Mouse (Mus musculus): ENCODE measurements at regions not wholly inside any gene's neighbourhood (a gene's known extent, or its start where the extent isn't known, plus 50 kb on each side); places are given as distances from the start of the nearest gene placed in this dataset.
A peak's percentile ranks its signal among the peaks of the same experiment; 100 is the strongest.

DNA sequence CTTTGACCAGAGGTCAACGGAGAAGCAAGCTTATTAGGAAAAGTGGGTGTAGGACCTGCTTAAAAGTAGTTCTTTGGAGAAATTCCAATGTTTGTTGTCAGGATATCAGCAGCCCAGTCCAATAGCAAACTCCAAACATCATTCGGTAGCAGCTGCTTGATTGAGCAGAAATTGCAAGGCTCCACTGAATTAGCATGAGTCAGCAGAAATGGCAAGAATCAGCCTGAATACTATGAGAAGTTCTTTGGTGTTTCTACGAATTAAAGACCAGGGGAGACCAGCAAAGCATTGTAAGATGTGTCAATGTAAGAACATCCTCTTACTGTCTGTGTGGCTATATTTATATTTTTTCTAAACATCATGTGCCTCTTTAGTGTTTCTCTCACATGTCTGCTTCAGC lies 223.4 kb downstream of the Tinag start:
- Histone ChIP-seq H3K4me2 (replicated peaks; ENCODE audit: low read depth) (no peak overlapping the region), H3K27ac (replicated peaks) (no peak overlapping the region), H3K9ac (ENCODE audit: low read length) (no peak overlapping the region), H3K36me3 (ENCODE audit: control insufficient read depth, insufficient read depth, low read length) (no peaks in the 10 kb centered on the region), H3K9me3 (ENCODE audit: control insufficient read depth, low read length) (no peaks in the 10 kb centered on the region), H3K4me1 (replicated peaks; ENCODE audit: control insufficient read depth, insufficient read depth) (no peaks in the 10 kb centered on the region), H3K4me3 (ENCODE audit: low read depth, low read length) (no peak overlapping the region), H3K27me3 (ENCODE audit: control insufficient read depth, insufficient read depth, low read length) (no peaks in the 10 kb centered on the region)
- ATAC-seq (ENCODE audit: low FRiP score, low TSS enrichment) = no peak
- WGBS = 73% methylated on average over 3 of the region's 3 CpGs
- no peak for TF ChIP-seq EP300 (optimal IDR thresholded peaks at IDR 0.05)
- TF ChIP-seq CTCF (IDR thresholded peaks at IDR 0.05; ENCODE audit: low read depth) = no peak
- no peak for DNase-seq (ENCODE audit: low spot score)

GRCm38 (mm10) chr9:76794951-76795350 lies 228.0 kb upstream of the Fam83b start:
- H3K9me3 ChIP-seq (ENCODE audit: control insufficient read depth, low read length) = no peaks in the 10 kb centered on the region
- no peak for DNase-seq (ENCODE audit: low spot score)
- no peak for ATAC-seq (ENCODE audit: low FRiP score, low TSS enrichment)
- H3K9ac ChIP-seq (ENCODE audit: low read length) = no peak overlapping the region
- no peak for TF ChIP-seq CTCF (IDR thresholded peaks at IDR 0.05; ENCODE audit: low read depth)
- no peak for TF ChIP-seq EP300 (optimal IDR thresholded peaks at IDR 0.05)
- H3K27ac ChIP-seq (replicated peaks) = no peak overlapping the region
- no peaks in the 10 kb centered on the region for H3K27me3 ChIP-seq (ENCODE audit: control insufficient read depth, insufficient read depth, low read length)
- H3K4me3 ChIP-seq (ENCODE audit: low read depth, low read length) = no peak overlapping the region
- no peaks in the 10 kb centered on the region for H3K36me3 ChIP-seq (ENCODE audit: control insufficient read depth, insufficient read depth, low read length)
- 76% methylated on average over 2 of the region's 2 CpGs for WGBS
- H3K4me1 ChIP-seq (replicated peaks; ENCODE audit: control insufficient read depth, insufficient read depth) = no peaks in the 10 kb centered on the region
- no peak overlapping the region for H3K4me2 ChIP-seq (replicated peaks; ENCODE audit: low read depth)

DNA sequence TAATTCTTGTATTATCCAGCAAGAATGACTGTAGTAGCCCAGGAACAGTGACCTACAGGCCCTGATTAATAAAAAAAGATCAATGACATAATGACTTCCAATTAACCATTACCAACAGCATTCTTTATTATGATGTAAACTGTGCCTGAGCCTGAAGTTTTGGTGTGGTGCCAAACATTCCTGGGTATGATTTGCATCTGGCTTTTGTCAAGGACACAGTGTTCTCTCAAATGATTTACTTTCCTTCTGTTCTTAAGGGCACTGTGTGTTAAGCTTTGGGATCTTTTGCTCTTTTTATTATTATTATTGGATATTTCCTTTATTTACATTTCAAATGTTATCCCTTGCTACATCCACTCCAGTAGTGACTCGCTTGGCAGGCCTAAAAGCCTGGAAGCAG lies 221.7 kb upstream of the Fam83b start:
- no peaks in the 10 kb centered on the region for H3K9me3 ChIP-seq (ENCODE audit: control insufficient read depth, low read length)
- 25% methylated on average over 1 of the region's 1 CpGs for WGBS
- no peak for ATAC-seq (ENCODE audit: low FRiP score, low TSS enrichment)
- H3K36me3 ChIP-seq (ENCODE audit: control insufficient read depth, insufficient read depth, low read length) = no peaks in the 10 kb centered on the region
- H3K27ac ChIP-seq (replicated peaks) = no peak overlapping the region
- TF ChIP-seq CTCF (IDR thresholded peaks at IDR 0.05; ENCODE audit: low read depth) (no peak), EP300 (optimal IDR thresholded peaks at IDR 0.05) (peak; percentile 93)
- H3K9ac ChIP-seq (ENCODE audit: low read length) = no peak overlapping the region
- H3K4me2 ChIP-seq (replicated peaks; ENCODE audit: low read depth) = no peak overlapping the region
- no peak overlapping the region for H3K4me3 ChIP-seq (ENCODE audit: low read depth, low read length)
- H3K27me3 ChIP-seq (ENCODE audit: control insufficient read depth, insufficient read depth, low read length) = no peaks in the 10 kb centered on the region
- H3K4me1 ChIP-seq (replicated peaks; ENCODE audit: control insufficient read depth, insufficient read depth) = no peaks in the 10 kb centered on the region
- no peak for DNase-seq (ENCODE audit: low spot score)

Measured in stomach, postnatal 0 days (tissue).